Mouse (Mus musculus) neural tube, embryonic 13.5 days (tissue): ENCODE measurements around the gene Dock1. TPM values are rescaled to one million over a fixed set of nuclear protein-coding genes. Genes with fewer than 3 reads are reported as not detected.

Experiments
- ATAC-seq: fragments of 200-750 bp; cut with Nextera tagmentation; 2 replicates; pipeline ENCODE4 v1.8.0; 2017; ENCODE audit warnings: low read depth, mild to moderate bottlenecking, moderate TSS enrichment, moderate library complexity
- H3K27ac ChIP-seq: fragments of 300-500 bp; sonication (generic); replicated peaks from 2 replicates; pipeline ENCODE4 v1.5.1; 2015; ENCODE audit warnings: moderate library complexity, mild to moderate bottlenecking, inconsistent platforms
- H3K27me3 ChIP-seq: fragments of 300-500 bp; sonication (generic); 2 replicates; pipeline ENCODE4 v1.6.1; 2015; ENCODE audit warnings: mild to moderate bottlenecking, inconsistent platforms
- H3K36me3 ChIP-seq: fragments of 300-500 bp; sonication (generic); 2 replicates; pipeline ENCODE4 v1.6.1; 2015; ENCODE audit warnings: mild to moderate bottlenecking, inconsistent platforms
- H3K4me1 ChIP-seq: fragments of 300-500 bp; sonication (generic); replicated peaks from 2 replicates; pipeline ENCODE4 v1.6.1; 2015; ENCODE audit warnings: inconsistent platforms
- H3K4me2 ChIP-seq: fragments of 300-500 bp; sonication (generic); 2 replicates; pipeline ENCODE4 v1.6.1; 2015; ENCODE audit warnings: inconsistent platforms, mild to moderate bottlenecking, moderate library complexity
- H3K4me3 ChIP-seq: fragments of 300-500 bp; sonication (generic); 2 replicates; pipeline ENCODE4 v1.5.1; 2015; ENCODE audit warnings: mild to moderate bottlenecking, inconsistent platforms
- H3K9ac ChIP-seq: fragments of 300-500 bp; sonication (generic); 2 replicates; pipeline ENCODE4 v1.6.1; 2015; ENCODE audit warnings: moderate library complexity, mild to moderate bottlenecking, inconsistent platforms
- H3K9me3 ChIP-seq: fragments of 300-500 bp; sonication (generic); 2 replicates; pipeline ENCODE4 v1.6.1; 2016; ENCODE audit warnings: inconsistent platforms
- WGBS: fragments of 180-500 bp; shearing (Covaris S2); methylation state at CpG from one replicate; pipeline ENCODE4 v1.1.7; 2015; 5-methylcytosine and 5-hydroxymethylcytosine counted together
- polyA plus RNA-seq: library from polyadenylated mRNA; unstranded; fragments of >200 nt; fragmentation: Nextera tagmentation; extraction: Ambion mirVana; gene quantifications from 2 replicates; pipeline ENCODE4 v1.2.1, GENCODE M21; 2015

The Dock1 gene
- 7.4 and 10.4 TPM in 2 replicates for polyA plus RNA-seq

DNA sequence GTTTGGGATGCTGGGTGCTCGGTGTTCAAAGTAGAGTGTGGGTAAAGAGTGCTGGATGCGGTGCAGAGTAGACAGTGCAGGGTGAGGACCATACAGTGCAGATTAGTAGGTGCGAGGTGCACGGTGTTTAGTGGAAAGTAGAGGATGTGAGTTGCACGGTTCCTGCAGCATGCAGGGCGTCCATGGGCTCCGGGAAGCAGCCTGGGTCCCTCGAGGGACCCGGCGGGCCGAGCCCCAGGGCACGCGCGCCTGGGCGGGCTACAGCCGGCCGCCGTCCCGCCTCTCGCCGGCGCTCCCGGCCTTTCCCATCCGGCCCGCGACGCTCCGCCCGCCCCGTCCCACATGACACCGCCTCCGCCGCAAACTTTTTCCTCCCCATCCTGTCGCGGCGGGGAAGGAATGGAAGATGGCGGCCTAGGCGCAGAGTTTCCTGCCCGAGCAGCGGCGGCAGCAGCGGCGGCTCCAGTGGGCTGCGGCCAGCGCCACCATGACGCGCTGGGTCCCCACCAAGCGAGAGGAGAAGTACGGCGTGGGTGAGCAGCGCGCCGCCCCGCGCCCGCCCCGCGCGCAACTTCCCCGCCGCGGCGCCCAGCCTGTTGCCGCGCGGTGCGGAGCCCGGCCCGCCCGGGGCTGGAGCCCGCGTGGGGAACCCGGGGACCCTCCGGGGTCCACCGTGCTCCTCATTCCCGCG is at the start of gene Dock1:
Gene Dock1, plus strand, starts transcription at position 343 of the 691 bp plus-strand sequence.
- H3K27me3 ChIP-seq: peaks cover 33% of the 10 kb centered on the region
- WGBS: 3% methylated on average over 63 of the region's 77 CpGs
- peak within 1 kb of the TSS; percentile 72 for H3K9ac ChIP-seq
- H3K4me1 ChIP-seq: peaks cover 32% of the 10 kb centered on the region
- peak within 1 kb of the TSS; percentile 62 for H3K4me3 ChIP-seq
- peak within 1 kb of the TSS; percentile 93 for H3K4me2 ChIP-seq
- no peaks in the 10 kb centered on the region for H3K36me3 ChIP-seq
- no peaks in the 10 kb centered on the region for H3K9me3 ChIP-seq
- ATAC-seq: peak; percentile 84
- H3K27ac ChIP-seq: peak within 1 kb of the TSS; percentile 76

DNA sequence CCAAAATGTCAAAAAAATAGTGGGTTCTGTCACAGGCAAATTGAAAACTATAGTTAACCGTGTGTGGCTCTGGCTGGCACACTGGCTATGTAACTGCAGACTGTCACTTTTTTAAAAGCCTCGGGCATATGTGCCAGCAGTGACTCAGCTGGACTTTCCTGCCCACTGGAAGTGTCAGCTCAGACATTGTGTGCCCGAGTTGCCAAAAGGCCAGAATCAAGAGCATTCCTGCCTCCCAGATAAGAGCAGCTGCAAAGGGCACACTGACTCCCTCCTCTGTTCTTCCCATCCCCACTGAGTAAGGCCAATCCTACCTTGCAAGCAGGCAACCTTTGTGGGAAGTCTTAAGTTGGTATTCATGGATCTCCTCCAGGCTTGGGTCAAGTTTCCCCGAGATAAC is 42.5 kb upstream of the Dock1 start:
- Histone ChIP-seq H3K9me3 (no peaks in the 10 kb centered on the region), H3K27ac (no peak overlapping the region), H3K9ac (no peak overlapping the region), H3K4me2 (no peak overlapping the region), H3K36me3 (no peaks in the 10 kb centered on the region), H3K27me3 (no peaks in the 10 kb centered on the region), H3K4me1 (no peaks in the 10 kb centered on the region), H3K4me3 (no peak overlapping the region)
- ATAC-seq: no peak
- 82% methylated on average over 4 of the region's 4 CpGs for WGBS

DNA sequence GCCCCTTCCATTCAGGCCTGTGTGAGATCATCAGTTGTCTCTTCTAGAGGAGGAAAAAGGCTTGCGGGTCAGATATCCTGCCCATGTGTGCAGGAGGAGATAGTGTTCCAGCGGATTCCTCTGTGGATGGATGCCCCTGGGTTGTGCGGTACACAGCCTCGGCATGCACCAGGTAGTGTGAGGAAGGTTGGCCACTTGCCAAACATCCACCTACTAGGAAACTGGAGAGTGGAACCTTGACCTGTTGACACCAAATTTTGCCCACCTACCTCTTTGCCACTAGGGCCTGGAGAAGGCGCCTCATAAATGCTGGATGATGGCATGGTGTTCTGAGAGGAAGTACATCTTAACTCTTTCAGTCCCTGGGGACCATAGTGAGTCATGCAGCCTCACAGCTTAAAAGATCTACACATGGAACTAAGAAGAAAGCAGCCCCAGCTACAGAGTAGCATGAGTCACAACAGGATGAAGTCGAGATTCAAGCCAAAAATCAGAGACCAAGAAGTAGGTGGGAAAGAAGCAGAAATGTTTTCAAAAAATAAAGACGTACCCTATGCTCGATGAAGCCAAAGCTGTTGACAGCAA is 20.1 kb upstream of the Dock1 start:
- H3K4me2 ChIP-seq: no peak overlapping the region
- 91% methylated on average over 8 of the region's 8 CpGs for WGBS
- no peaks in the 10 kb centered on the region for H3K9me3 ChIP-seq
- no peaks in the 10 kb centered on the region for H3K27me3 ChIP-seq
- H3K9ac ChIP-seq: no peak overlapping the region
- H3K36me3 ChIP-seq: no peaks in the 10 kb centered on the region
- no peaks in the 10 kb centered on the region for H3K4me1 ChIP-seq
- no peak overlapping the region for H3K27ac ChIP-seq
- H3K4me3 ChIP-seq: no peak overlapping the region
- no peak for ATAC-seq

DNA sequence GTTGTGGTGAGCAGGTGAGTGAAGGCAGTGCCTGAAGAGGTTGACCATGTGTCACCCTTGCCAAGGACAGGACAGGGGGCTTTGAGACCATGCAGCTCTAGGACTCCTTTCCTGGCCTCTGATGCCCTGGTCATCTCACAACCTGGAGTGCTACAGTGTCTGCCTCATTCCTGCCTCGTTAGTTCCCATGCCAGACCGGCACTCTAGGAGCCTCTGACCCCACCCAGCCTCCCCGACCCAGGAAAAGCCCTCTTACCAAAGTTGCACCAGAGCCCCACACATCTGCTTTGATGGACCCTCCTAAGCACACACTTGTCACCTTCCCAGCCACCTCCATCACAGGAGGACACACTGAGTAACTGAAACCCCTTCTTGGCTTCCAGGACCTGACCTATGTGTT is 19.4 kb upstream of the Dock1 start:
- H3K4me2 ChIP-seq: no peak overlapping the region
- no peak overlapping the region for H3K4me3 ChIP-seq
- no peaks in the 10 kb centered on the region for H3K36me3 ChIP-seq
- no peak overlapping the region for H3K27ac ChIP-seq
- 96% methylated on average over 3 of the region's 3 CpGs for WGBS
- no peaks in the 10 kb centered on the region for H3K4me1 ChIP-seq
- no peaks in the 10 kb centered on the region for H3K27me3 ChIP-seq
- ATAC-seq: no peak
- no peak overlapping the region for H3K9ac ChIP-seq
- no peaks in the 10 kb centered on the region for H3K9me3 ChIP-seq

DNA sequence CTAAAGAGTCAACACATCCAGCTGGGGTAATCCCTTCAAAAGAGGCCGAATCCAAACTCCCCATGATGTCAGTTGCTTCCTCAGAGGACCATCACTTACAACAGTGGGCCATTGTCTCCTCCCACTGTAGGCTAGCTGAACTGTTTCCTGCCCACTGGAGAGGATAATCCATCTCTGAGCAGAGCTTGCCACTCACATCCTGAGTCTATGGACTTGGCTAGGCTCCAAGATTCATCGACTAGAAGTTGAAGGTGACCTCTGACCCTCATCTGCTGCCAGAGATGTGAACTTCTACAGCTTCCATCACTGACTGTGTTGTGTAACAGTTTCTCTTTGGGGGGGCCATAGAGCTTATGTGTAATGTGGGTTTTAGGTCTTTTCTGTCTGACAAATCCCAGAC is 7.2 kb upstream of the Dock1 start:
- ATAC-seq: no peak
- H3K9me3 ChIP-seq: peaks cover 5% of the 10 kb centered on the region
- no peaks in the 10 kb centered on the region for H3K36me3 ChIP-seq
- no peak overlapping the region for H3K27ac ChIP-seq
- H3K27me3 ChIP-seq: no peaks in the 10 kb centered on the region
- 37% methylated on average over 2 of the region's 2 CpGs for WGBS
- H3K4me2 ChIP-seq: no peak overlapping the region
- H3K9ac ChIP-seq: no peak overlapping the region
- no peaks in the 10 kb centered on the region for H3K4me1 ChIP-seq
- H3K4me3 ChIP-seq: no peak overlapping the region

DNA sequence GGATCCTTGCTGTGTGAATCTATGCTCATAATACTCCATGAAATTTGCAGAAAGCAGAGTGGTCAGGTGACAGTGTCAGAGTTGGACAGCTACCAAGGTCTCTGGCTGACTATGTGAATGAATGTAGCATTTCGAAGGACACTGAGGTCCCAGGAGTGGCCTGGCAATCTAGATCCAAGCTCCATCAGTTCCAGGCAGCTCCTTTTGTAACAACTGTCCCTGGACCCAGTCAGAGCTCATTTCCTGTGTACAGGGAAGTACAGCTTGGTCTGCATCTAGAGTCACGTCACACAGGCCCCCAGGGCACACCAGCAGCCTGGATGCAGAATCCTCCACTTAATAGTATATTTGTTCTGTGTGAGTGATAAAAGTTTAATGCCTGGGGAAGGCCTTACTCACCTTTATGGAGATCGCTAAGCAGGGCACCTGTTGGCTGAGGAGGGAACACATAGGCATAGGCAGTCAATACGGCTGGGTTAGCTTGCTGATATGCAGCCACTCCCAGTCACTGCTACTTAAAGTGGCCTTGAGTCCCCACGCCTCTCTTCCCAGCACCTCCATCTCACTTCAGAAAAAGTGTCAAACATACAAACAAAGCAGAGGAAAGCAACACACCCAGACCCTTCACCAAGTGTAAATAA is 4.7 kb upstream of the Dock1 start:
- Histone ChIP-seq H3K4me2 (no peak overlapping the region), H3K9ac (no peak overlapping the region), H3K4me3 (no peak overlapping the region), H3K36me3 (no peaks in the 10 kb centered on the region), H3K27me3 (peaks cover 22% of the 10 kb centered on the region), H3K9me3 (no peaks in the 10 kb centered on the region), H3K27ac (no peak overlapping the region), H3K4me1 (peaks cover 8% of the 10 kb centered on the region)
- WGBS: 86% methylated on average over 5 of the region's 5 CpGs
- no peak for ATAC-seq

DNA sequence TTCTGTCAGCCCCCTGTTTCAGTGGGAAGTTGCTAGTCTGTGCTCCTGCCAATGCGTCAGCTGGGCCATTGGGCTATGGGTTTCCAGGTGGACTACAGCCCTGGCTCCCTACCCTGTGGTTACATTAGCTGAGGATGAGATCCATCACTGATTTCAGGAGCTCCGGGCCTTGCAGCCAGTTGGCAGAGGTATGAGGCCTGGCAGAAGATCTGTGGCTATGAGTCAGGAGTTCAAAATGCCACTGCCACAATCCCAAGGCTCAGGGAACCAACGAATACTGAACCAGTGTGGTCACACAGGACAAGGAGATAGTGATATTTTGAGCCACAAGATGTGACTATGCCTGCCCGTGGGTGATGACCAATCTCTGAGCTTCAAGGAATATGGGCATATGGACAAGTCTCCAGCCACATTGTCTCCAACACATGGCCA is 3.2 kb upstream of the Dock1 start:
- no peaks in the 10 kb centered on the region for H3K36me3 ChIP-seq
- no peaks in the 10 kb centered on the region for H3K9me3 ChIP-seq
- H3K4me3 ChIP-seq: no peak overlapping the region
- no peak overlapping the region for H3K9ac ChIP-seq
- peaks cover 20% of the 10 kb centered on the region for H3K4me1 ChIP-seq
- WGBS: 90% methylated on average over 4 of the region's 4 CpGs
- no peak overlapping the region for H3K4me2 ChIP-seq
- H3K27ac ChIP-seq: no peak overlapping the region
- no peak for ATAC-seq
- H3K27me3 ChIP-seq: peaks cover 33% of the 10 kb centered on the region

DNA sequence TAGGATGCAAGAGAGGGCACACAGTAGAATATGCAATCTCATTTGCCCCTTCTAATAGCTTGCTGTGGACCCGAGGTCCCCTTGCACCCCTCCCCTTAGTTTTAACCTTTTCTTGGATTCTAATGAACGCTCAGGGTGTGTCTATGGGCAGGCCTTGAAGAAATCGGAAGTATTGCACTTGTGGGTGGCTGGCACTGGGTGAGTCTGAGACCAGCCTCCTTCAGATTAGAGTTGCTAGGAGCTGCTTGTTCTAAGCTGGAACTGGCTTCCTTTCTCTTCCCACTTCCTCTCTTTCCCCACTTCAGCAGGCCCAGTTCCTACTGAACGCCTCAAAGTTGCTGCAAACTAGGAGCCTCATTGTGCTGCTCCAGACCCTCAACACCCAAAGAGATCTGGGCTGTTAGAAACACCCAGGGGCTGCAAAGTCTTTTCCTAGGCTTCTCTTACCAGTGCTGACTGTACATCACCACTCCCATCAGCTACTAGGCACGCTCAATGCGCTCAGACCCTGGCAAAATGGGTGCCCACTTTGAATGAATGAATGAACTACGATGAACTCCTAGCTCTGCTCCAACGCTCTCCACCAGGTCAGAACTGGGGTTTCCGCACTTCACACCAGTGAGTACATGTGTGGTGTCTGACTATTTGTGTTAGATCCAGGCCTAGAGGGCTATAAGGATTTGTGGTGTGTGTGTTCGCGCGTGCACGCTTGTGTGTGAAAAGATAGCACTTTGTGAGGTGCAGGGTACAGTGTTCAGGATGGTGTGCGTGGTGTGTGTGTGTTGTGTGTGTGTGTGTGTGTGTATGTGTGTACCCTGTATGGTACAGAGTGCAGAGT is 761 bp upstream of the Dock1 start:
- peak overlapping the region; percentile 72; the same call in 1 of the 2 replicates for H3K9ac ChIP-seq
- no peaks in the 10 kb centered on the region for H3K36me3 ChIP-seq
- H3K4me1 ChIP-seq: peaks cover 31% of the 10 kb centered on the region
- no peaks in the 10 kb centered on the region for H3K9me3 ChIP-seq
- H3K4me3 ChIP-seq: peak overlapping the region; percentile 62
- ATAC-seq: no peak
- WGBS: 91% methylated on average over 14 of the region's 14 CpGs
- H3K27me3 ChIP-seq: peaks cover 33% of the 10 kb centered on the region
- H3K4me2 ChIP-seq: peak overlapping the region; percentile 93
- H3K27ac ChIP-seq: no peak overlapping the region

DNA sequence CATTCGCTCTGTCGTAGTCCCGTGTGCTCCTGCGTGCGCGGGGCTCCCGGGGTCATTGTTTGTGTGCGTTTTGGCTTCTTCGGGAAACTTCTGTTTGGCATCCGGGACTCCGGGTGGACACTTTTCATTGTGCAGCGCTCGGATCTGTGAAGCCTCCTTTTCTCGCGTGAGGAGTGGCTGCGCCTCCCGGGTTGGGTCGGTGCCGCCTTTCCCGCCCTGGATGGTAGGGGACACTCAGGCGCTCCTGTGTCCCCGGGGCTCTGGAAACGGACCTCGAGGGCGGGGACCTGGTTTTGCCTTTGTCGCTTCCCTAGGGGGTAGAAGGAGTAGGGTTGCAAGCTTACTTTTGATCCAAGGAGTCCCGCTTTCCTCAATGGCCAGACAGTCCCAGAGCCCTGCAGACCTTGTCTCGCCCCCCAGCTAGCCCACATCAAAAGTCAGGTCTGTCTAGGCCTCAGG is 578 bp downstream of the Dock1 start:
- Histone ChIP-seq H3K4me2 (peak overlapping the region; percentile 93), H3K27ac (peak overlapping the region; percentile 76), H3K4me3 (peak overlapping the region; percentile 62), H3K4me1 (peaks cover 32% of the 10 kb centered on the region), H3K36me3 (no peaks in the 10 kb centered on the region), H3K9me3 (no peaks in the 10 kb centered on the region), H3K27me3 (peaks cover 33% of the 10 kb centered on the region), H3K9ac (peak overlapping the region; percentile 72)
- 3% methylated on average over 28 of the region's 28 CpGs for WGBS
- ATAC-seq: peak; percentile 58; the same call in 1 of the 2 replicates

DNA sequence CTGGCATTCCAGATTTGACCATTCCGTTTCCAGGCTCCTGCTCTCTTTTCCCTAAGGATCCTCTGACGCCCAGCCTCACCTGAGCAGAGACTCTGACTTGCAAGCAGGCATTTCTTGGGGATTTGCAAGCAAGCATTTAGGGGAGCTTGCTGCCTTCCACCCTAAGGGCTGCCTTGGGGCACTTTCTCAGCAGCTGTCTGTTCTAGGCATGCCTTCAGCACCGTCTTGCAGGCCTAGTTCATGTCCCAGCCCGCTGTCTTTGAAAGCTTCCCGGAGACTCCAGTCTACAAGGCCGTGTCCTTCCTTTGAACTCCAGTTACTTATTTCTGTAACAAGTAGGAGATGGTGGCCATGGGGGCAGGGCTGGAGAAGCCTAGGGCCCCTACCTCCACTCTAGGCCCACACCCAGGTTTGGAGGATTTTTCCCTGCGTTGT is 1.0 kb downstream of the Dock1 start:
- peak overlapping the region; percentile 62 for H3K4me3 ChIP-seq
- WGBS: 38% methylated on average over 7 of the region's 7 CpGs
- peak overlapping the region; percentile 72; the same call in 1 of the 2 replicates for H3K9ac ChIP-seq
- no peaks in the 10 kb centered on the region for H3K36me3 ChIP-seq
- peaks cover 32% of the 10 kb centered on the region for H3K4me1 ChIP-seq
- no peak for ATAC-seq
- H3K4me2 ChIP-seq: peak overlapping the region; percentile 93
- no peaks in the 10 kb centered on the region for H3K9me3 ChIP-seq
- peaks cover 33% of the 10 kb centered on the region for H3K27me3 ChIP-seq
- 0 out of 2 replicates have a peak overlapping the region, but pooled peaks have one; percentile 76 for H3K27ac ChIP-seq

DNA sequence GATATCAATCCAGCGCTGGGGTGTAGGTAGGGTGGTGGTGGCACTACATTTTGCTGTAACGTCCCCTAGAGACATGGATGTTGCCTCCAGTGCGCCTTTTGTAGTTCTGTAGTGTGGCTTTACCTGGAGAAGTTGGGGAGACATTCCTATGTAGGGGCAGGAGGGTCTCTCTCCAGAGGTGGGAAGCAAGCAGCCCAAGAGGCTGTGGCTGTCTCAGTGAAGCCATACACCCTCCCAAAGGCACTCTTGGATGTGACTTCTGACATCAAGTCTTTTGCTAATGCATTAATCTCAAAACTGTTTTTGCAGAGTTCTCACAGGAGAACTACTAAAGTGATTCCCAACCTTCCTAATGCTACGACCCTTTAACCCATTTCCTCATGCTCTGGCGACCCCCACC is 2.7 kb downstream of the Dock1 start:
- ATAC-seq: no peak
- H3K4me1 ChIP-seq: peaks cover 32% of the 10 kb centered on the region
- 87% methylated on average over 5 of the region's 5 CpGs for WGBS
- H3K4me3 ChIP-seq: no peak overlapping the region
- no peaks in the 10 kb centered on the region for H3K36me3 ChIP-seq
- no peak overlapping the region for H3K4me2 ChIP-seq
- no peak overlapping the region for H3K9ac ChIP-seq
- no peaks in the 10 kb centered on the region for H3K9me3 ChIP-seq
- no peak overlapping the region for H3K27ac ChIP-seq
- peaks cover 33% of the 10 kb centered on the region for H3K27me3 ChIP-seq
